Comparison of ENCODE assay signal across 16 mouse cellular contexts in the genomic region with DNA sequence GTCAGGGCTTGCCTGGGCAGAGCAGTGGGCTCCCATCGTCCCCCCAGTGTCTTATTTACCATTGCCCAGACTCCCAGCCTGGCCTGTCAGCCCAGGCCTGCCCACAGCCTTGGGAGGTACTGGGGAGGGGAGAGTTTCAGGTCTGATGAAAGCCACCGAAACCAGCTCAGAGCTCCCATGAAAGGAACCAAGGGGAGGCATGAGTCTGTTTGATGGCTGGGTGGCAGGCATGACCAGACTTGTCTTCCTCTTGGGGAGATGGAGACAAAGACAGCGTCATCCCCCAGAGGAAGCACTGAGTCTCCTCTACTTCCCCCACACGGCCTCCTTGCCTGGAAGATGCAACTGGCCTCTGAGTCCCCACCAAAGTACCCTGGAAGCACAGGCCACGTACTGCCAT.
A peak's percentile ranks its signal among the peaks of the same experiment; 100 is the strongest.
DNase-seq lines count a peak whose midpoint lies in the region; ATAC-seq and TF ChIP-seq lines count a peak whose summit lies in the region.
"Had no signal": no experiment of that assay in that cellular context is flagged by ENCODE, and none has a peak within 500 bp of the region (broad histone marks: within the 10 kb centered on the region; RNA-seq: fewer than 3 reads in every experiment).

No protein-coding gene starts in this region.

- WGBS in forebrain, embryonic 10.5 days = 52% methylated on average over 5 of the region's 5 CpGs
- WGBS in forebrain, postnatal 0 days = 54% methylated on average over 5 of the region's 5 CpGs
- WGBS in embryonic facial prominence, embryonic 15.5 days = 56% methylated on average over 5 of the region's 5 CpGs

- DNase-seq in forebrain, embryonic 10.5 days (ENCODE audit: extremely low spot score, low spot score) = no peak
- no peak for DNase-seq in forebrain, postnatal 0 days
- DNase-seq in 416B (ENCODE audit: low read depth) = peak; percentile 31
- no peak for DNase-seq in frontal cortex, postnatal 25 days (ENCODE audit: low spot score in 2 of 2)
- no peak for DNase-seq in layer of hippocampus, adult 11-12 months (ENCODE audit: low spot score)
- no peak for DNase-seq in thymus, postnatal 14 days
- DNase-seq: adrenal gland, adult 2 months; cerebellum, adult 9-11 months; gastrocnemius, postnatal 36 days; heart, postnatal 10 days; lung, adult 18-20 months; right cerebral cortex, postnatal 25 days had no signal

- H3K4me2 ChIP-seq in forebrain, postnatal 0 days (ENCODE audit: low read depth) = no peak overlapping the region
- no peak overlapping the region for H3K4me2 ChIP-seq in embryonic facial prominence, embryonic 15.5 days (replicated peaks)
- H3K4me2 ChIP-seq: kidney, embryonic 15.5 days had no signal

- H3K4me3 ChIP-seq in forebrain, embryonic 10.5 days = no peak overlapping the region
- no peak overlapping the region for H3K4me3 ChIP-seq in forebrain, postnatal 0 days (ENCODE audit: low read depth, low read length)
- no peak overlapping the region for H3K4me3 ChIP-seq in embryonic facial prominence, embryonic 15.5 days (replicated peaks)
- peak overlapping the region; percentile 8 for H3K4me3 ChIP-seq in megakaryocyte, embryonic 14.5 days (replicated peaks)
- H3K4me3 ChIP-seq: kidney, embryonic 15.5 days had no signal

- H3K9ac ChIP-seq in forebrain, postnatal 0 days = no peak overlapping the region
- no peak overlapping the region for H3K9ac ChIP-seq in embryonic facial prominence, embryonic 15.5 days
- H3K9ac ChIP-seq: kidney, embryonic 15.5 days had no signal

- ATAC-seq in forebrain, postnatal 0 days = no peak
- 0 out of 2 replicates have a peak, but pooled peaks have one; percentile 40 for ATAC-seq in embryonic facial prominence, embryonic 15.5 days (ENCODE audit: insufficient number of reproducible peaks, low FRiP score, low TSS enrichment, low read depth)
- ATAC-seq: hindbrain, postnatal 0 days had no signal

- H3K36me3 ChIP-seq in forebrain, embryonic 10.5 days (replicated peaks) = no peaks in the 10 kb centered on the region
- no peaks in the 10 kb centered on the region for H3K36me3 ChIP-seq in forebrain, postnatal 0 days (ENCODE audit: insufficient read depth)
- no peaks in the 10 kb centered on the region for H3K36me3 ChIP-seq in embryonic facial prominence, embryonic 15.5 days
- H3K36me3 ChIP-seq in megakaryocyte, embryonic 14.5 days (replicated peaks; ENCODE audit: low read length) = no peaks in the 10 kb centered on the region
- H3K36me3 ChIP-seq: kidney, embryonic 15.5 days had no signal

- no peak for TF ChIP-seq CTCF in forebrain, postnatal 0 days (IDR thresholded peaks at IDR 0.05; ENCODE audit: low read depth)

- H3K4me1 ChIP-seq in forebrain, embryonic 10.5 days = peaks cover 52% of the 10 kb centered on the region
- H3K4me1 ChIP-seq in forebrain, postnatal 0 days (ENCODE audit: insufficient read depth) = no peaks in the 10 kb centered on the region
- H3K4me1 ChIP-seq in embryonic facial prominence, embryonic 15.5 days = peaks cover 13% of the 10 kb centered on the region
- peaks cover 64% of the 10 kb centered on the region for H3K4me1 ChIP-seq in megakaryocyte, embryonic 14.5 days

- no peaks in the 10 kb centered on the region for H3K9me3 ChIP-seq in forebrain, embryonic 10.5 days
- no peaks in the 10 kb centered on the region for H3K9me3 ChIP-seq in forebrain, postnatal 0 days (ENCODE audit: low read length)
- no peaks in the 10 kb centered on the region for H3K9me3 ChIP-seq in embryonic facial prominence, embryonic 15.5 days (replicated peaks)
- H3K9me3 ChIP-seq in megakaryocyte, embryonic 14.5 days = no peaks in the 10 kb centered on the region
- H3K9me3 ChIP-seq: kidney, embryonic 15.5 days had no signal

- H3K27ac ChIP-seq in forebrain, embryonic 10.5 days = peak overlapping the region; percentile 78
- no peak overlapping the region for H3K27ac ChIP-seq in forebrain, postnatal 0 days (ENCODE audit: low read depth, low read length)
- H3K27ac ChIP-seq in embryonic facial prominence, embryonic 15.5 days (replicated peaks) = peak overlapping the region; percentile 28
- H3K27ac ChIP-seq: hindbrain, postnatal 0 days; kidney, embryonic 15.5 days had no signal

- H3K27me3 ChIP-seq in forebrain, embryonic 10.5 days (ENCODE audit: poor library complexity, severe bottlenecking) = peaks cover 29% of the 10 kb centered on the region
- no peaks in the 10 kb centered on the region for H3K27me3 ChIP-seq in forebrain, postnatal 0 days (ENCODE audit: insufficient read depth, low read length)
- no peaks in the 10 kb centered on the region for H3K27me3 ChIP-seq in embryonic facial prominence, embryonic 15.5 days
- H3K27me3 ChIP-seq in megakaryocyte, embryonic 14.5 days (replicated peaks) = peaks cover 10% of the 10 kb centered on the region
- H3K27me3 ChIP-seq: kidney, embryonic 15.5 days had no signal
